Mouse (Mus musculus): ENCODE results near the gene Tubb3. TPM values are rescaled to one million over a fixed set of nuclear protein-coding genes. Genes with fewer than 3 reads are reported as not detected.
"Not testable (repeated sequence)": the region's sequence is repeated elsewhere in the genome, so short reads cannot be mapped to it uniquely, and the experiment has no call there.

The Tubb3 gene
- total RNA-seq, 2 experiments from 2014 or later, result 0.19 to 1.3 TPM

DNA sequence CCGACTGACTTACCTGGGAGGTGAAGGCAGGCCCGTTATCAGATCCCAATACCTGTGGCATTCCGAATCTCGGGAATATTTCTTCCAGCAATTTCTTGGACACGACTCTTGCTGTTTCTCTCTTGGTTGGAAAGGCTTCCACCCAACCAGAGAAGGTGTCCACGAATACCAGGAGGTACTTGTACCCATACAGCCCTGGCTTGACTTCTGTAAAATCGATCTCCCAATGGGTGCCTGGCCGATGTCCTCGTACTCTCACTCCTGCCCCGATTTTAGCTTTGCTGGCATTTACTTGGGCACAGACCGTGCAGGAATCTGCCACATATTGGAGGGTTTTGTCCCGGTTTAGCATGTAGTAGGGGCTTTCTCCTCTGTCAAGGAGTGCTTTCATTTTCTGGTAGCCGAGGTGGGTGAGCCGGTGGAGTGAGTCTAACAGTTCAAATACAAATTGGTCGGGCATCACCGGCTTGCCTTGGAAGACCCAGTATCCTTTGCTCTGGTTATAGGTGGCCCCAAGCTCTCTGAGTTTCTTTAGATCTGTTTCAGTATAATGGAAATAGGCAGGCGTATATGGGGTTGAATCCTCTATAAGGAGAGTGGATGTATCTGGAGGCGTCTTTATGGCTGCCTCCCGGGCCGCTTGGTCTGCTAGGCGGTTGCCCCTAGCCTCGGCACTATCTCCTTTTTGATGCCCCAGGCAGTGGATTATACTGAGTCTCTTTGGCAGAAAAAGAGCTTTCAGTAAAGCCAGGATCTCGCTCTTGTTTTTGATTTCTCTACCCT is 17.9 kb downstream of the Tubb3 start:
- no peak for ATAC-seq (replicated peaks; ENCODE audit: low FRiP score, low TSS enrichment, poor library complexity, severe bottlenecking)

DNA sequence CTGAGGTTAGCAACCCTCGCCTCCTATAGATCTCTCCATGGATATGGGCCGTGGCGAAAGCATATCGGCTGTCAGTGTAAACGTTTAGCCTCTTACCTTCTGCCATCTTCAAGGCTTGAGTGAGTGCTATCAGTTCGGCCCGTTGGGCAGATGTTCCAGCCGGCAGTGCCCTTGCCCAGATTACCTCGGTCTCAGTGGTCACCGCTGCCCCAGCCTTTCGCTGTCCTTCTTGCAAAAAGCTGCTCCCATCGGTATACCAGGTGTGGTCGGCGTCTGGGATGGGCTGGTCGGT is 18.4 kb downstream of the Tubb3 start:
- not testable (repeated sequence) for ATAC-seq (replicated peaks; ENCODE audit: low FRiP score, low TSS enrichment, poor library complexity, severe bottlenecking)

DNA sequence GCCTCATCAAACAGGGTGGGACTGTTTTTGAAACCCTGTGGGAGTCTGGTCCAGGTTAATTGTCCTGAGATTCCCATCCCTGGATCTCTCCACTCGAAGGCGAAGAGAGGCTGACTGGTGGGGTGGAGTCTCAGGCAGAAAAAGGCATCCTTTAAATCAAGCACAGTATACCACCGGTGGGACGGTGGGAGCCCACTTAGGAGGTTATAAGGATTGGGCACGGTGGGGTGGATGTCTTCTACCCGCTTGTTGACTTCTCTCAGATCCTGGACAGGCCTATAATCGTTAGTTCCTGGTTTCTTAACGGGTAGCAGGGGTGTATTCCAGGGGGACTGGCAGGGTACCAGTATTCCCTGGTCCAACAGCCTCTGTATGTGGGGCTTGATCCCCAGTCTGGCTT is 19.7 kb downstream of the Tubb3 start:
- ATAC-seq (replicated peaks; ENCODE audit: low FRiP score, low TSS enrichment, poor library complexity, severe bottlenecking), result not testable (repeated sequence)

GRCm38 (mm10) chr8:123431616-123432365 is 20.6 kb downstream of the Tubb3 start:
- no peak for ATAC-seq (replicated peaks; ENCODE audit: low FRiP score, low TSS enrichment, poor library complexity, severe bottlenecking)

DNA sequence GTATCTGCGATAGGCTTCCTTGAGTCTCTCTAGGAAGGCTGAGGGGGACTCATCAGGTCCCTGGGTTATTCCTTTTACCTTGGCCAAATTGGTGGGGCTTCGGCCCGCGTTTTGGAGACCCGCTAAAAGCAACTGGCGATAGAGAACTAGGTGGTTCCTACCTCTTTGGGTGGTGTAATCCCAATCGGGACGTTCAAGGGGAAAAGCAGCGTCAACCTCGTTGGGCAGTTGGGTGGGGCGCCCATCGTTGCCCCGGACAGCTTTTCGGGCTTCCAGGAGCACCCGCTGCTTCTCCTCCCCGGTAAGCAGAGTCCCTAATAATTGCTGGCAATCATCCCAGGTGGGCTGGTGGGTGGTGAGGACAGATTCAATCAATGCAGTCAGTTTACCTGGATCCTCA is 21.2 kb downstream of the Tubb3 start:
- ATAC-seq (replicated peaks; ENCODE audit: low FRiP score, low TSS enrichment, poor library complexity, severe bottlenecking), result no peak

- ATAC-seq (replicated peaks; ENCODE audit: low FRiP score, low TSS enrichment, poor library complexity, severe bottlenecking), result not testable (repeated sequence)
These were observed 22.2 kb downstream of the Tubb3 start for GRCm38 (mm10) chr8:123433241-123433974.

DNA sequence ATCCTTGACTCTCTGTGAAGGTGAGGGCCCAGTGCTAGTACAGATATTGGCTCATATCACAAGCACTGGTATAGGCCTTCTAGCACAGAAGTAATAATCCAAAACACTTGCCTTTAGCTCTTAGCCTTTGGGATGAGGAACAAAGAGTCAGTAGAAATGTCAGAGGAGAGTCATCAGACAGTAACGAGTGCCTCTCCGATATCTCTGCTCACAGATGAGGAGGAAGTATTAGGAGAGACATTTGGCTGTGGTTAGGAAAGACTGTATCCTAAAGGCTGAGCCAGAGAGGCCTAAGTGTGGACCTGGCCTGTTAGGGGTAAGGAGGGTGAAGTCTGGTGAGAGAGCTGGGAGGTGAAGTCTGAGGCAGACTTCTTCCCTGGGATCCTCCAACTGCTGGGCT is 30.6 kb downstream of the Tubb3 start:
- ATAC-seq (replicated peaks; ENCODE audit: low FRiP score, low TSS enrichment, poor library complexity, severe bottlenecking), result no peak

- ATAC-seq (replicated peaks; ENCODE audit: low FRiP score, low TSS enrichment, poor library complexity, severe bottlenecking), result no peak
These were observed 31.1 kb downstream of the Tubb3 start for GRCm38 (mm10) chr8:123442351-123442750.

DNA sequence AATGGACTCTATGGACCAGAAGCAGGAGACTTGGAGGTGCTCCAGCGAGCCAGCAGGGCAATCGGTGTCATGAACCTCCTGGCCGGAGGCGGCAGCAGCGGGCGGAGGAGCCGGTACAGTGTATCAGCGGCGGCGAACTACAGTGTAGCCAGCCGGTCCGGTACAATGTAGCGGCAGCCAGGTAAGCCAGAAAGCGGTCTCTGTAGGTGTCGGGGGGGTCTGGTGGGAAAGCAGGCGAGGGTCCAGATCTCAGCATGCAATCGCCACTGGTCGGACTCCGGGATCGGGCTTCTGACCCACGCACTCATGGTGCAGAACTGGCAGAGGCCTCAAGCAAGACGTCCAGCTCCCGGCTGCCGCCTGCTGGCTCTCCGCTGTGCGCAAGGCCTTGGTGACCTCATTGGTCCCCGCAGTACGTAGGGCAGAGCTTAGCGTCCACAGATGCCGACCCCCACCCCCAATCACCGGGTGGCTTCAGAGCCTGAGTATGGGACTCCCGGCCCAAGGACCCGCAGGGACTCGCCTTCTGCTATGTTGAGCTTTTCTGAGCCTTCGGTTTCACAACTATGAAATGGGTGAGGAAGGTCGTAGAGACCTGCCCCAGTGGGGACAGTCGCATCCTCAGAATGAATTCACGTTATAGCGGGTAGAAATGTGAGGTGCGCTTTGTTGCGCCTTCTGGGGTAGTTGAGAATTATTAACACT is 31.8 kb downstream of the Tubb3 start:
- peak; percentile 92 for ATAC-seq (replicated peaks; ENCODE audit: low FRiP score, low TSS enrichment, poor library complexity, severe bottlenecking)

DNA sequence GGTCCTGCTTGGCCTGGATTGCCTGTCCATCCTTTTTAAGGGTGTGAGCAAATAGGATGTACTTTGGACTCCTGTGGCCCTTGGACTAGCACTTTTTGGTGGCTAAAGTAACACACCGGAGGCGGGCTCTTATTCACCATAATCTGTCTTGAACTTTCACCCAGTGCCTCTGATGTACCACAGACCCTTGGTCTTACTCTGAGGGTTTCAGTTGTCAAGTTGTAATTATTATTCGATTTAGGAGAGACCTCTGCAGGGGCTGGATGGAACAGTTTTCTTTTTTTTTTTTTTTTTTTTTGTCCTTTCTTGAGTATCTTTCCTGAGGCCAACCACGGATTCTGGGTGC is 32.3 kb downstream of the Tubb3 start:
- ATAC-seq (replicated peaks; ENCODE audit: low FRiP score, low TSS enrichment, poor library complexity, severe bottlenecking), result 0 out of 2 replicates have a peak, but pooled peaks have one; percentile 3

GRCm38 (mm10) chr8:123444131-123444530 is 32.9 kb downstream of the Tubb3 start:
- ATAC-seq (replicated peaks; ENCODE audit: low FRiP score, low TSS enrichment, poor library complexity, severe bottlenecking), result no peak

GRCm38 (mm10) chr8:123445981-123446380 is 34.8 kb downstream of the Tubb3 start:
- ATAC-seq (replicated peaks; ENCODE audit: low FRiP score, low TSS enrichment, poor library complexity, severe bottlenecking), result no peak

DNA sequence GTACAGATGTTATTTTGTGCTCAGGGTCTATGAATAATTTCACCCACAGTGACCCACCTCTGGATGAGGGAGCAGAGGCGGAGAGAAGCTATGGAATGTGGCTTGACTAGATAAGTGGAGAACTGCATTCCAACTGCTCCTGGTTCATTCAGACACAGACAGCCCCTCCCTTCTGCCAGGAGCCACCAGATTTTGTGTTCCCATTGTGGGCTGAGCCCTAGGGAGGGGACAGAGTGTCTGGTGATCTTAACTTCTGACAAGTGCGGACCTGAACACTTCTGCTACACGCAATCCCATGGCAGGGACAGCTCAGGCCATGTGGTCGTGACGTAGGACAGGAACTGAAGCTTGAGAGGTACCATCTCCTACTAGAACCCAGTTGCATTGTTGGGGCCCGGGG is 35.6 kb downstream of the Tubb3 start:
- ATAC-seq (replicated peaks; ENCODE audit: low FRiP score, low TSS enrichment, poor library complexity, severe bottlenecking), result no peak

DNA sequence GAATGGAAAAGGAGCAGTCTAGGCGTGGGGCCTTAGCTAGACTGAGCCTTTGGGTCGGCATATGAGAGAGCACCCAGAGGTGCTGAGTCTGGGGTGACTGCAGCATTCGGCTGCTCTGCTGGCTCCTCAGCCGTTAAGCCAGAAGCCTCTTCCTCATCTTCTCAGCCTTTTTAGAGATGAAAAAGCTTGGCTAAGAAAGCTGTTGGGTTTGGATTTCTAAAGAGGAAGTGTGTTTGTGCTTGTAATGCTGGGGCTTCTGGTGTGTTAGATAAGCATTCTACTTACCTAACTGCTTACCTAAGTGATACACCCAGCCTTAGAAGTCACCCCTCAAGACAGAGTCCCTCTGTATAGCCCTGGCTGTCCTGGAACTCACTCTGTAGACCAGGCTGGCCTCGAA is 39.6 kb downstream of the Tubb3 start:
- peak; percentile 36 for ATAC-seq (replicated peaks; ENCODE audit: low FRiP score, low TSS enrichment, poor library complexity, severe bottlenecking)

DNA sequence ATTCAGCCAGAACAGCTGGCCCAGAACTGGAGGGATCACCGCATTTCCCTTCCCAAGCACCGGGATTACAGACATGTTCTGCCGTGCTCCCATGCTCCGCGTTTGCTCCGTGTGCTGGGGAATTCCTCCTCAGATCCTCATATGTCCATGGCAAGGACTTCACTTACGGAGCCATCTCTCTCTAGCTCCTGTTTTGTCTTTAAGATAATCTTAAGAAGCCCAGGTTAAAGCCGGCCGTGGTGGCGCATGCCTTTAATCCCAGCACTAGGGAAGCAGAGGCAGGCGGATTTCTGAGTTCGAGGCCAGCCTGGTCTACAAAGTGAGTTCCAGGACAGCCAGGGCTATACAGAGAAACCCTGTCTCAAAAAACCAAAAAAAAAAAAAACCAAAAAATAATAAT is 40.5 kb downstream of the Tubb3 start:
- not testable (repeated sequence) for ATAC-seq (replicated peaks; ENCODE audit: low FRiP score, low TSS enrichment, poor library complexity, severe bottlenecking)

DNA sequence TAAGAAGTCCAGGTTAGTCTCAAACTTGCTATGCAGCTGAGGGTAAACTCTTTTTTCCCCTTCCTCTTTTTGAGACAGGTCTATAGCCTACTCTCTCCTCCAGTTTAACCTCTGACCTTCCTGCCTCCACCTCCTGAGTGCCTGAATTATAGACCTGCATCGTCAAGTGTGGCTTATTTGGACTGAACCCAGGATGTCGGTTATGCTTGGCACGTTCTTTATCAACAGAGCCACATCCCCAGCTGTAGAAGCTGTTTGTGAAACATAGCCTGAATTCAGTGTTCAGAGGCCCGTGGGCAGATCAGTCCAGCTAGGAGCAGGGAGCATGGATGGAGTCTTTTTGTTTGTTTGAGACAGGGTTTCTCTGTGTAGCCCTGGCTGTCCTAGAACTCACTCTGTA is 40.9 kb downstream of the Tubb3 start:
- peak; percentile 62 for ATAC-seq (replicated peaks; ENCODE audit: low FRiP score, low TSS enrichment, poor library complexity, severe bottlenecking)

DNA sequence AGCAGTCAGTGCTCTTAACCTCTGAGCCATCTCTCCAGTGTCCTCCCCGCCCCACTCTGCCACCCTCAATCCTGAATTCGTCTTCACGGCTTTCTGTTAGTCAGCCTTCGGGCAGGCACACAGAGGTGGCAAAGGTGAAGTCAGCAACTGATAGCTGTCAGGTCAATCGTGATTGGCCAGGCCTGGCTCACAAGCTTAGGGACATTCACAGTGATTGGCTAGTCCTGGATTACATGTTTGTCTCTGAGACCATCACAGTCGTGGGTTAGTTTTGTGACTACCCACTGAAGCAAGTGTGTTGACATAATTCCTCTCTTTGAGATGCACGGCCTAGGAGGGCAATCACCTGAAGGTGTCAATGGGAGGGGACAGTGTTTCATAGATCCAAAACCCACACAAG is 42.1 kb downstream of the Tubb3 start:
- ATAC-seq (replicated peaks; ENCODE audit: low FRiP score, low TSS enrichment, poor library complexity, severe bottlenecking), result 0 out of 2 replicates have a peak, but pooled peaks have one; percentile 22

- ATAC-seq (replicated peaks; ENCODE audit: low FRiP score, low TSS enrichment, poor library complexity, severe bottlenecking), result no peak
These were observed 42.7 kb downstream of the Tubb3 start for GRCm38 (mm10) chr8:123453951-123454350.

- peak; percentile 68 for ATAC-seq (replicated peaks; ENCODE audit: low FRiP score, low TSS enrichment, poor library complexity, severe bottlenecking)
These were observed 43.3 kb downstream of the Tubb3 start for GRCm38 (mm10) chr8:123454559-123454958.

DNA sequence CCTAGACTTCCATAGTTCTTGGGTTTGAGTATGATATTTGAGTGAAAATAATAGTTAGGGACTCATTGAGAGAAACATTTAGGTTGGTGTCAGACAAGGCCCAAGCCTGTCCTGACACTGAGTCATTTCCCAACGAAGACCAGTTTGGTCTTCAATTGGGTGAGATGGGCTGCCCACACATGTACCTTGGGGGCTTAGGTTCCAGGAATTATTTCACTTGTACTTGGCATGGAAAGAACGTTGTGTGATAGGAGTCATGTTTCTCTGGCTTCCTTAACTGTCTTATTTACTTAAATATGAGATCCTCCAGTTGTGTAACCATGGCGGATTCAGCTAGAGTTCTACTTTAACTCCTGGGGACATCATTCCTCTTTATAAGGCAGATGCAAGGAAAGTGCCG is 52.4 kb downstream of the Tubb3 start:
- ATAC-seq (replicated peaks; ENCODE audit: low FRiP score, low TSS enrichment, poor library complexity, severe bottlenecking), result no peak

Data from megakaryocyte-erythroid progenitor cell, adult 5-6 weeks (primary cell).